Mouse (Mus musculus) retina, postnatal 1 day (tissue): ENCODE measurements at regions not wholly inside any gene's neighbourhood (a gene's known extent, or its start where the extent isn't known, plus 50 kb on each side); places are given as distances from the start of the nearest gene placed in this dataset.

Source experiments
- DNase-seq: peaks from one replicate; pipeline ENCODE4 v3.0.0-alpha.2; 2012

GRCm38 (mm10) chr14:62003013-62003781 is 289.2 kb upstream of the Rnaseh2b start:
- peak; percentile 89 for DNase-seq

DNA sequence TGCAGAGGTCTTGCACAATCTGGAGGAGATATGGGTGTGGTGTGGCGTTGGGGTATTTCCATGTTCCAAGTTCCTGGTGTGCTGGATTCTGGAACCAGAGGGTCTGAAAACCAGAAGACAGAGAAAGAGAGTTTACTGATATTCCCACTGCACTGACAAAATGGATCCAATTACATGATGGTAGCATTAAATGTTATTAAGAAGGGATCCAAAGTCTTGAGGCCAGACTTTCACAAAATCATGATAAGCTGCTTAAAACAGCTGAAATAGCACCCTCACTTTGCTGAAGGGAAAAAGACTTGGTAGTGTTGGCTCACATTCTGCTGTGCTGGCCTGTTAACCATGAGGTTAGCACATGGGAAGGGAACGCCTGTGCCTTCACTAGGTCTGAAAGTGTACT is 288.6 kb upstream of the Rnaseh2b start:
- DNase-seq, result no peak

DNA sequence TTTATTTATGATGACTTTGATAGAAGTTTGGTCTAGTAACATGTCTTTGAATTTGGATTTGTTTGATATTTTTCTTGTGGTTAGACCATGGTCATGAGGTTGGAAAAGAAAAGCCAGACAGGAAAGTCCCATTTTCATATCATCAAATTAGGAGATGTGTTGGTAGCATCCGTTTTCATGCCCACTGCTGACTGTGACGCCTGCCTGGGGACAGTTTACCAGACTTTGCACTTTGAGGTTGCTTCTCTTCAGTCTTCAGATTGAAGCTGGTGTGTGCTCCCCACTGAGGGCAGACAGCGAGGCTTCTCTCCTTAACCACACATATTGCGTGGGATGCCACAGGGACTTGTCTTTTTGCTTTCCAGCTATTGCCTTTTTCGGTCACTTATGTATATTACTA is 283.7 kb upstream of the Rnaseh2b start:
- DNase-seq, result no peak

GRCm38 (mm10) chr14:62018804-62019203 is 273.6 kb upstream of the Rnaseh2b start:
- no peak for DNase-seq

GRCm38 (mm10) chr14:62020996-62021395 is 271.4 kb upstream of the Rnaseh2b start:
- no peak for DNase-seq

- no peak for DNase-seq
Measured at GRCm38 (mm10) chr14:62022193-62022592, 270.2 kb upstream of the Rnaseh2b start.

- no peak for DNase-seq
Measured at GRCm38 (mm10) chr14:62023022-62023421, 269.4 kb upstream of the Rnaseh2b start.

DNA sequence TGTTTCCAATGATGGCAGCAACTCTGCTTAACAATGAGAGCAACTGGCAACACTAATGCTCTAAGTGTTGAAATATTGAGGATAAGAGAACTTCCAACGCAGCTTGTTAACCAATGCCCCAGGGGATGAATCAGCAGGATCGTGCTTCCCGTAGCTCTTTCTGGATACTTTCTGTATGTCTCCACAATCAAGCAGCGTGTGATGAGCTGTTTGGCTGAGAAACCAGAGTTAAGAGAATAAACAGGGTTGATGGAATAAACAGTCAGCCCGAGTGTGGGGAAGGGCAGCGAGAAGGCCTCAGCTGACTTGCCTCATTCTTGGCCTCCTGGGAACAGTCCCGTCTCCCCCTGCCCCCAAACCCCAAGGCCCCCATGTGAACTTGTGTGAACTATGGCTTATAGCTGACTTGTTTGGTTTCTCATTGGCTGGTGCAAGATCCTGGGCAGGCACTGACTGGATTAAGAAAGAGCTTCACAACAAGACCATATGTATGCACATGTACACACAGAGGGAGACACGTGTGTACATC is 264.6 kb upstream of the Rnaseh2b start:
- no peak for DNase-seq

DNA sequence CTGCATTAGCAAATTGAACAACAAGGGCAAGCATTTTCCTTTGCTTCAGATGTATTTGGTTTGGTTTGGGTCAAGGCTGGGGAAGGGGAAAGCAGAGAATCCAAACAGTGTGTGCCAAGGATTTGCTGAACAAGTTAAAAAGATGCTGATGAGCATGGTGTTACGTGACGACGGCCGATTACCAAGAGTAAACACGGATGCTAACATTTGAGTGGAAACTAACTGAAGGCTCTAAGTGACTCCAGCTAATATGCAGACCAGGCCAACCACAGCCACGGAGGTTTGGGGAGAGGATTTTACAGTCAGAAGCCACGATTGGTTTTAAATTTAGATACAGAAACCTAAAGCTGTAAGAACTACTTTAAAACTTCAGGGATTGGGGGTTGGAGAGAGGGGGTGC is 262.3 kb upstream of the Rnaseh2b start:
- DNase-seq, result no peak

DNA sequence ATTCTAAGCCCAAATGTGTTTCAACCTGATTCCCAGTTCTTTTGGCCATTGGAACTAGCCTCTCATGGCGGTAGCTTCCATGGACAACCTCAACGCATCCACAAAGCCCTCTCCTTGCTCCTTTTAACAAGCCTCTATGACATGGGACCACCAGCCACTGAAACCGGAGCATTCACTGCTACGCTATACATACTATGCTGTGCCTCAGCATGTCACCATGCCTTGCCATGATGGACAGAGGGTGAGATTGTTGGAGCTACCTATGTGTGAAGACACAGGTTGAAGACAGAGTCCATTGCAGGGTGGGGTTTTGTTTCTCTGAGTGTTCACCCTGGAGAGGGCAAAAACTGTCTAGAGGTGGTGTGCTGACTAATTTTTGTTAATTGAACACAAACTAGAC is 258.7 kb upstream of the Rnaseh2b start:
- DNase-seq, result no peak

- peak; percentile 78 for DNase-seq
Measured at GRCm38 (mm10) chr14:62034664-62035063, 257.7 kb upstream of the Rnaseh2b start.

DNA sequence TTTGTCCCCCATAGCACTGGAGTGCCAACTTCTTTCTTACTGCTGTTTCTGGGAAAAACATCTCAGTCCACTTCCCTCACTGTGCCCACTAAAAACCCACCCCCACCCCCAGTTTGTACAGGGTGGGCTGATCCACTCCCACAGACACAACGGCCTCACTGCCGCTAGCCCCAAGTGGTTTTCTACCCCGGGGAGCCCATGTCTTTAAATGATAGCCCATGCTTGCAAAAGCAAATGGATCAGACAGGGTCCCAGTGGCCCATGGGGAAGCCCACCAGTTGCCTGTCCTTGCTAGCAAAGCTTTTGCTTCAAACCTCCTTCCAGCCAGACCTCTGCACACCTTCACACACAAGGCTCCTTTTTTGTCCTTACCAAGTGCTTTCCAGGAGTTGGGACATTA is 257.0 kb upstream of the Rnaseh2b start:
- no peak for DNase-seq

DNA sequence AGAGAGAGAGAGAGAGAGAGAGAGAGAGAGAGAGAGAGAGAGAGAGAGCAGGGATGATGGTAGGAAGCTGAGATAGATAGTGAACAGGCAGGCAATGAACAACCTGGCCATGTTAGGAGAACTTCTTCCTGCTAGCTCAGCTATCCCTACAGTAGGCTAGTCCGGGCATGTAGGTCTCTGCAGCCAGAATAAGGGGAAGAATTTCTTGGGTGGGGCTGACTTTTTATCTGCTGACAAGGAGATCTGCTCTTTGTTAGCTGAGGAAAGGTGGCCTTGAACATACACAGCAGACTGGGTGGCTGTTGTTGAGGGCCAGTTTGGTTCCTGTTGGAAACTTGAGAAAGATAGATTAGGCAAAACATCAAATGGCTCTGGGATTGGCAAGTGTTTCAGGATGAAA is 254.9 kb upstream of the Rnaseh2b start:
- DNase-seq, result no peak

DNA sequence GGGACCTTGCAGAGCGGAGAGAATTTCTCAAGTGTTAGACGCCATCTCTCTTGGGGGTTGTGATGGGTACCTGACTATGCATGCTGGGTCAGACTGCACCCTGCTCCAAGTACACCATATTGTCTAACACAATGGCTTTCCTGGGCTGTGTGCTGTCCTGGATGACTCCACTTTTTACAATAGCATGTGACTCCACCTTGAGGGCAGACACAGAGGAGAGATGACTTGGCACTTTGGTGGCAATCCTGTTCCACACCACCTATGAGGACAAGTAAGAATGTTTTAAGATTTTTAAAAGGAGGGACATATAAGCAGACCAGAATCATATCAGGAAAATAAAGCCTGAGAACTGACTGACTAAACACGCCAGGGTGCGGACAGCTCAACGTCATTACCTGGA is 254.5 kb upstream of the Rnaseh2b start:
- no peak for DNase-seq

DNA sequence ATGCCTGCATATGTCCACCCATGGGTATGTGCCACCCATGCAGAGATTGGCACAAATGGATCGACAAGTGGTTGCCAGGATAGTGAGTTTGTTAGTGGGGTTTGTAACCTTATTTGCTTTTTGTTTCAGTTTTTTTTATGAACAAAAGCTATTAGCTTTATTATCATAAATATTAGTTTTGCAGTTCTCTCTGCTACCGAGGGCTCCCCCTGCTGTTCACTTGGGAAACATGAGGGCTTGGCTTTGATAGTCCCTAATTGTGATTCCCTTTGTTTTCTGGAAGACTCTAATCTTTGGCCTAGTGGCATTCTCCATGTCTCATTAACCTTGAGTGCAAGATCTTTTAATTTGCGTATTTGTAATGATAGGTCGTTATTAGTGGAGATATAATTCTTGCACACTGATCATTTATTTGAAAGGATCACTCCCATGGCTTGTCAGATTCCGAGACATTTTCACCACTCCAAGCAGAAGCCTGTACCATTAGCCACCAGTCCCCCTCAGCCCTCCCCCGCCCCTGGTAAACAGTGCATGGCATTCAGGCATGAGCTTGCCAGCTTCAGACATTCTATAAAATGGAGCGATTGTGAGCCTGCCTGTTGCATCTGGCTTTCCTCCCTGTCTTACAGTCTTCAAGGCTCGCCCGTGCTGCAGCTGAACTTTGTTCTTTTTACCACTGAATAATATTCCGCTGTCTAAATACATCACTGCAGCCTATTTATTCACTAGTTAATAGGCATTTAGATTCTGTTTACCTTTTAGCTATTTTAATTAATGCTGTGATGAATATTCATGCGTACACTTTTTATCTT is 249.9 kb upstream of the Rnaseh2b start:
- DNase-seq, result peak; percentile 81

- no peak for DNase-seq
Measured at GRCm38 (mm10) chr14:62043117-62043422, 249.3 kb upstream of the Rnaseh2b start.

GRCm38 (mm10) chr14:62050941-62051340 is 241.4 kb upstream of the Rnaseh2b start:
- DNase-seq, result no peak

DNA sequence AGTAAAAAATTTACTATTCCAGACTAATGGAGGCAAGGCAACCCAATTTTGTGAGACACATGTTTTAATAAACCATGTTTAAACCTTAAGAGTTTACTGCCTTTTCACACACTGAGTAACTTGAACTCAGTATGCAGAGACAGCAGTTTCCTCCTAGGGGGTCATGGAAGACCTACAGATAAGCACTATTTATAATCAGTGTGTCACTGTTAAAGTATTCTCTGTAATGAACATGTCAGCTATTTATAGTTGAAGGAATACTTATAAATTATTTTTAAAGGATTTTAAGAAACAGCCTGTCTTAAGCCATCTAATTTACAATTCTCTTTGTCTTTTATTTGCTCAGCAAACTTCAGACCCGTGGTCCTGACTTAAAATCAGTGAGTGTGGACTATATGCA is 240.5 kb upstream of the Rnaseh2b start:
- no peak for DNase-seq

DNA sequence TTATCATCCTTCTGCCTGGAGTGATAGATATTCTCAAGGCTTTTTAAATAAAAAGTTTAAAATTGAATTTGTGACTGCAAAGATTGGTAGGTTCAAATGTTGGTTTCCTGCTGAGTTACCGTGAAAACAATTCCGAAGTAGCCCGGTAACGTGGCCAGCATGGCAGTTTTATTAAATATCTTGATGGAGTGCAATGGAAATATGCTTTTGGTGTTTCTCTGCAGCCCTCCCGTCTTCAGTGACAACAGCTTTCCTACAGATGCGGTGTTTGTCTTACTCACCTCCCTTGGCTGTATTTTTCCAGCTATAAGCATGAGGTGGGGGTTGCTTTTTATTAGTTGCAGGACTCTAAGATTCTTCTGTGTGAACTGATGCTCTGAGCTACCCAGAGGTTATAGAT is 239.4 kb upstream of the Rnaseh2b start:
- no peak for DNase-seq

- no peak for DNase-seq
Measured at GRCm38 (mm10) chr14:62057096-62057495, 235.3 kb upstream of the Rnaseh2b start.

DNA sequence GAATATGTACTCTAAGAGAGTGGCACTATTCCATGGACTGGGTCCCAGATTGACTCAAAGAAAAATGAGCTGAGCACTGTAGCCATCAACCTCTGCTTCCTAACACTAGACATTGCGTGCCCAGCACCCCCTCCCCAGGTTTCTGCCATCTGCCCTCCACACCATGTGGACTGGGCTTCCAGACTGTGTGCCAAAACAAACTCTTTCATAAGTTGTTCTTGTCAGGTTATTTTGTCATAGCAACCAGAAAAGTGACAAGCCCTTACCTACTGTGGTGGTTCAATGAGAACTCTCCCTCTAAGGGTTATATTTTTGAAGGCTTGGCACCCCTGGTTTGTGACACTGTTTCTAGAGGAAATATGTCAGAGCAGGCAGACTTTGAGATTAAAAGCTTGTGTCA is 234.3 kb upstream of the Rnaseh2b start:
- DNase-seq, result no peak

GRCm38 (mm10) chr14:62071140-62071539 is 221.2 kb upstream of the Rnaseh2b start:
- DNase-seq, result no peak

- DNase-seq, result no peak
Measured at GRCm38 (mm10) chr14:62084047-62084446, 208.3 kb upstream of the Rnaseh2b start.

- DNase-seq, result no peak
Measured at GRCm38 (mm10) chr14:62088174-62088573, 204.2 kb upstream of the Rnaseh2b start.
